Mouse (Mus musculus) heart, postnatal 4 days (tissue): ENCODE measurements around the gene Samd5. TPM values are rescaled to one million over a fixed set of nuclear protein-coding genes. Genes with fewer than 3 reads are reported as not detected.

Experiments used
- DNase-seq: peaks from one replicate; pipeline ENCODE4 v3.0.0; 2021
- total RNA-seq, 2 experiments: library from RNA; stranded (reverse); gene quantifications; 2 replicates each; pipeline ENCODE4 v1.2.3; 2021

Gene Samd5
- total RNA-seq, 2 experiments from 2014 or later, result 14.3 to 14.7 TPM

DNA sequence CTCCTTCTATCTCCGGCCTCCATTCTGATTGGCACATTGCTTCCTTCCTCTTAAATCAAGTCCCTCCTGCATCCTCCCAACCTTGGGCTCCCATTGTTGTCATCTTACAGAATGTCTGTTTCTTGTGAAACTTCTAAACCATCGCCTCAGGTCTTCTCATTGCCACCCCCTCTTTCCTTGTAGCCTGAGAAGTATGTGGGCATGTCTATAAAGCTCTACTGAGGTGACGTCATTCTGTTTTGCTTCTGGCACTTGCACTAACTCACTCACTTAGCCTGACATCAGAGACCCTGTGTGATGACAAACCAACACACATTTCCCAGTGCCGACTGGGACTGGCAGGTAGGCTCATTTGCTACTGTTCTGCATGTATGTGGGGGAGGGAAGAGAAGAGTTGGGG lies 100.9 kb downstream of the Samd5 start:
- peak; percentile 11 for DNase-seq

Other genes starting within 250 kb of the Samd5 start
- gene Stxbp5, start 225.9 kb upstream of the Samd5 start, total RNA-seq, result 10 to 100 TPM; 13.7 to 15.3 TPM